Comparison of ENCODE assay signal across 8 mouse cellular contexts in genomic region chr12:17554200-17554951, GRCm38 (mm10). TPM values are rescaled to one million over a fixed set of nuclear protein-coding genes. Genes with fewer than 3 reads are reported as not detected.
DNase-seq lines count a peak whose midpoint lies in the region; ATAC-seq lines count a peak whose summit lies in the region.

No protein-coding gene starts in this region.

- H3K27ac ChIP-seq in embryonic facial prominence, embryonic 12.5 days, result no peak overlapping the region
- no peak overlapping the region for H3K27ac ChIP-seq in heart, embryonic 10.5 days
- no peak overlapping the region for H3K27ac ChIP-seq in kidney, embryonic 14.5 days (ENCODE audit: low read depth, low read length)

- 35% methylated on average over 15 of the region's 15 CpGs for whole genome bisulfite sequencing in embryonic facial prominence, embryonic 12.5 days
- WGBS in heart, embryonic 10.5 days, result 32% methylated on average over 15 of the region's 15 CpGs
- WGBS in kidney, embryonic 14.5 days, result 35% methylated on average over 15 of the region's 15 CpGs

- DNase-seq in A20 (ENCODE audit: low read depth, low spot score), result peak; percentile 85
- DNase-seq in adrenal gland, postnatal 36 days, result peak; percentile 89 to 92
- DNase-seq in heart, embryonic 10.5 days (ENCODE audit: low spot score), result peak; percentile 90
- DNase-seq in liver, result peak; percentile 93
- peak; percentile 73 to 81 for DNase-seq in spleen, postnatal 36 days (ENCODE audit: low spot score in 2 of 2)

- 0 out of 2 replicates have a peak, but pooled peaks have one; percentile 8 for ATAC-seq in embryonic facial prominence, embryonic 12.5 days (ENCODE audit: insufficient number of reproducible peaks, insufficient read depth, low FRiP score, low TSS enrichment)
- peak; percentile 56 for ATAC-seq in kidney, embryonic 14.5 days (ENCODE audit: low FRiP score, low TSS enrichment)
- ATAC-seq in monocyte, adult 5-6 weeks (replicated peaks; ENCODE audit: insufficient number of reproducible peaks, low FRiP score, low TSS enrichment, poor library complexity, severe bottlenecking), result peak; percentile 78

- peaks cover 7% of the 10 kb centered on the region for H3K4me1 ChIP-seq in embryonic facial prominence, embryonic 12.5 days
- H3K4me1 ChIP-seq in heart, embryonic 10.5 days, result peaks cover 18% of the 10 kb centered on the region
- no peaks in the 10 kb centered on the region for H3K4me1 ChIP-seq in kidney, embryonic 14.5 days (ENCODE audit: control insufficient read depth, insufficient read depth, low read length)

- no peak overlapping the region for H3K4me2 ChIP-seq in embryonic facial prominence, embryonic 12.5 days (replicated peaks)
- H3K4me2 ChIP-seq in kidney, embryonic 14.5 days (replicated peaks; ENCODE audit: low read depth, low read length), result no peak overlapping the region

- no peaks in the 10 kb centered on the region for H3K9me3 ChIP-seq in embryonic facial prominence, embryonic 12.5 days
- no peaks in the 10 kb centered on the region for H3K9me3 ChIP-seq in heart, embryonic 10.5 days
- H3K9me3 ChIP-seq in kidney, embryonic 14.5 days (ENCODE audit: control insufficient read depth, low read length), result no peaks in the 10 kb centered on the region

- H3K9ac ChIP-seq in embryonic facial prominence, embryonic 12.5 days, result no peak overlapping the region
- no peak overlapping the region for H3K9ac ChIP-seq in kidney, embryonic 14.5 days (ENCODE audit: low read depth, low read length)

- no peak overlapping the region for H3K4me3 ChIP-seq in embryonic facial prominence, embryonic 12.5 days
- H3K4me3 ChIP-seq in heart, embryonic 10.5 days, result no peak overlapping the region
- H3K4me3 ChIP-seq in kidney, embryonic 14.5 days (ENCODE audit: low read length), result no peak overlapping the region

- H3K36me3 ChIP-seq in embryonic facial prominence, embryonic 12.5 days, result peaks cover 21% of the 10 kb centered on the region
- H3K36me3 ChIP-seq in heart, embryonic 10.5 days, result peaks cover 25% of the 10 kb centered on the region
- H3K36me3 ChIP-seq in kidney, embryonic 14.5 days (ENCODE audit: control insufficient read depth, insufficient read depth, low read length), result peaks cover 19% of the 10 kb centered on the region

- H3K27me3 ChIP-seq in embryonic facial prominence, embryonic 12.5 days, result no peaks in the 10 kb centered on the region
- H3K27me3 ChIP-seq in heart, embryonic 10.5 days (ENCODE audit: insufficient read depth, poor library complexity, severe bottlenecking), result no peaks in the 10 kb centered on the region
- no peaks in the 10 kb centered on the region for H3K27me3 ChIP-seq in kidney, embryonic 14.5 days (ENCODE audit: control insufficient read depth, insufficient read depth, low read length)

RNA-seq across cellular contexts. Expression of gene Odc1, which starts 9.8 kb away (rescaled TPM):
- total RNA-seq in adrenal gland, postnatal 36 days (2021), result 100 to 1,000 TPM; 319 to 466 TPM
- polyA plus RNA-seq in embryonic facial prominence, embryonic 12.5 days (2016; fragmentation: Nextera tagmentation; extraction: Ambion mirVana), result 272 and 277 TPM in 2 replicates
- 173 and 235 TPM in 2 replicates for polyA plus RNA-seq in heart, embryonic 10.5 days (2016; fragmentation: Nextera tagmentation; extraction: Ambion mirVana)
- polyA plus RNA-seq in kidney, embryonic 14.5 days (2014; fragmentation: Nextera tagmentation; extraction: Ambion mirVana), result 236 and 296 TPM in 2 replicates
- 140 to 224 TPM (median 146 TPM) in 3 replicates for total RNA-seq in monocyte, adult 5-6 weeks (2017)

Comparison
In these comparisons a context has a peak if more than half of its experiments do, and no peak if none do; other contexts are left out.
1. ATAC-seq: peak in every context shown above with its lines; median percentile 78 in monocyte, adult 5-6 weeks; 56 in kidney, embryonic 14.5 days; 8 in embryonic facial prominence, embryonic 12.5 days.